In genomic region chr1:71102344-71103173, GRCm38 (mm10) we compare ENCODE assay signal across 8 mouse cellular contexts. TPM values are rescaled to one million over a fixed set of nuclear protein-coding genes. Genes with fewer than 3 reads are reported as not detected.
DNase-seq lines count a peak whose midpoint lies in the region; ATAC-seq lines count a peak whose summit lies in the region.

Gene Bard1 (minus strand): TSS chr1:71103146.

- H3K4me2 ChIP-seq in kidney, embryonic 15.5 days, result peak within 1 kb of the TSS; percentile 60

- WGBS in heart, embryonic 10.5 days, result under 1% methylated on average over 69 of the region's 69 CpGs
- under 1% methylated on average over 69 of the region's 69 CpGs for WGBS in kidney, embryonic 15.5 days

- H3K36me3 ChIP-seq in heart, embryonic 10.5 days, result no peaks in the 10 kb centered on the region
- no peaks in the 10 kb centered on the region for H3K36me3 ChIP-seq in kidney, embryonic 15.5 days

- H3K9ac ChIP-seq in kidney, embryonic 15.5 days, result peak within 1 kb of the TSS; percentile 55

- peak; percentile 98 for DNase-seq in B cell, adult 2 months
- DNase-seq in brain, adult 2 months (ENCODE audit: low read depth, low spot score), result peak; percentile 73
- peak; percentile 99 for DNase-seq in heart, embryonic 10.5 days (ENCODE audit: low spot score)
- peak; percentile 99 for DNase-seq in liver
- DNase-seq in spleen, postnatal 4 days (ENCODE audit: low spot score in 2 of 2), result peak; percentile 97 to 98

- peak within 1 kb of the TSS; percentile 93 for H3K27ac ChIP-seq in heart, embryonic 10.5 days
- H3K27ac ChIP-seq in kidney, embryonic 15.5 days, result peak within 1 kb of the TSS; percentile 84

- H3K27me3 ChIP-seq in heart, embryonic 10.5 days (ENCODE audit: insufficient read depth, poor library complexity, severe bottlenecking), result no peaks in the 10 kb centered on the region
- H3K27me3 ChIP-seq in kidney, embryonic 15.5 days, result no peaks in the 10 kb centered on the region

- peak within 1 kb of the TSS; percentile 92 for H3K4me3 ChIP-seq in heart, embryonic 10.5 days
- H3K4me3 ChIP-seq in kidney, embryonic 15.5 days (replicated peaks), result peak within 1 kb of the TSS; percentile 66

- H3K4me1 ChIP-seq in heart, embryonic 10.5 days, result peaks cover 14% of the 10 kb centered on the region
- H3K4me1 ChIP-seq in kidney, embryonic 15.5 days, result peaks cover 22% of the 10 kb centered on the region; the same call in 1 of the 2 replicates

- ATAC-seq in erythroblast, adult 5-6 weeks (replicated peaks; ENCODE audit: low FRiP score, poor library complexity, severe bottlenecking), result peak; percentile 92
- ATAC-seq in kidney, embryonic 15.5 days (replicated peaks; ENCODE audit: low FRiP score), result peak; percentile 98
- peak; percentile 96 for ATAC-seq in monocyte, adult 5-6 weeks (replicated peaks; ENCODE audit: insufficient number of reproducible peaks, low FRiP score, low TSS enrichment, poor library complexity, severe bottlenecking)

- H3K9me3 ChIP-seq in heart, embryonic 10.5 days, result no peaks in the 10 kb centered on the region
- H3K9me3 ChIP-seq in kidney, embryonic 15.5 days (replicated peaks), result no peaks in the 10 kb centered on the region

RNA-seq across cellular contexts. Expression of gene Bard1, which starts in this region (rescaled TPM):
- total RNA-seq in erythroblast, adult 5-6 weeks (2015; ENCODE audit: low replicate concordance), result 9.2 and 16.1 TPM in 2 replicates
- 10.9 and 11.6 TPM in 2 replicates for total RNA-seq in erythroblast, adult 5-6 weeks (2017; ENCODE audit: low replicate concordance)
- 1.8 and 2.0 TPM in 2 replicates for polyA plus RNA-seq in heart, embryonic 10.5 days (2016; fragmentation: Nextera tagmentation; extraction: Ambion mirVana)
- polyA plus RNA-seq in kidney, embryonic 15.5 days (2015; fragmentation: Nextera tagmentation; extraction: Ambion mirVana), result 2.3 and 2.4 TPM in 2 replicates
- 2.5 to 3.5 TPM (median 2.6 TPM) in 3 replicates for total RNA-seq in monocyte, adult 5-6 weeks (2017)

Comparison
In these comparisons a context has a peak if more than half of its experiments do, and no peak if none do; other contexts are left out.
1. Peak in every context shown above with its lines: DNase-seq, ATAC-seq, H3K4me3 ChIP-seq and H3K27ac ChIP-seq.